In the genomic region with DNA sequence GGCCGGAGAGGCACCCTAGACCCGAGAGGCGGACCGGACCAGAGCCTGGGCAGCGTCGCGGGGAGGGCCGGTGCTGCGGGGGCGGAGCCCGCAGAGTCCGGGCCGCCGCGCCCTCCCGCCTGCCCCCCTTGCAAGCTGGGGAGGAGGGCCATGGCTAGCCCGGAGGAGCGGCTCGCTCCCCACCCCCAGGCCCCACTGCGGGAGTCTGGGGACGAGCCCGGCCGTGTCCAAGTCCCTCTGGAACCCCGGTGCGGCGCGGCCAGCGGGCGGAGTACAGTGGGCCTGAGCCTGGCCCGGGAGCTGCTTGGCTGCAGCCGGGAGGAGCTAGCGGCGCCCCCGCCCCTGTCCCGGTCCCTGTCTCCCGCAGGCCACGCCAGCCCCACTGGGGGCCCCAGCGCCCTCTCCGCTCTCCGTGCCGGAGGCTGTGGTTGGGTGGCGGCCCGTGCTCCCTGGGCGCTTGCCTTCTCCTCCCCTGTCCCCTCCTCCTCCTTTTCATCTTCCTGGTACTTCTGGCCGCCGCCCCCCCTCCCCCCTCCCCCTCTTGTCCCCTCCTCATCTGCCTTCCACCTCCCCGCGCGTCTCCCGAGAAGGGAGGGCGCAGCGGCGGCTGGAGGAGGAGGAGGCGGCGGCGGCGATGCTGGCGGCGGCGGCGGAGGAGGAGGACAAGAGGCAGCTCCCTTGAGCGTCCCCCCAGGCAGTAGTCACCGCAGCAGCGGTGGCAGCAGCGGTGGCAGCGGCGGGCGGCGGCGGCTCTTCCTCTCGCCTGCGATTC, we compare ENCODE assay signal across 8 mouse cellular contexts.
A peak's percentile ranks its signal among the peaks of the same experiment; 100 is the strongest.
DNase-seq lines count a peak whose midpoint lies in the region; ATAC-seq and TF ChIP-seq lines count a peak whose summit lies in the region.

No protein-coding gene starts in this region.

- H3K4me1 ChIP-seq in spleen, adult 2 months (ENCODE audit: control insufficient read depth, insufficient read depth, insufficient read length) = peaks cover 9% of the 10 kb centered on the region; the same call in 1 of the 2 replicates
- H3K4me1 ChIP-seq in embryonic facial prominence, embryonic 14.5 days (ENCODE audit: control insufficient read depth, insufficient read depth, low read length) = peaks cover 10% of the 10 kb centered on the region; the same call in 1 of the 2 replicates
- peaks cover 21% of the 10 kb centered on the region for H3K4me1 ChIP-seq in heart, embryonic 12.5 days (replicated peaks)
- peaks cover 17% of the 10 kb centered on the region; the same call in 1 of the 2 replicates for H3K4me1 ChIP-seq in kidney, postnatal 0 days (replicated peaks; ENCODE audit: insufficient read depth, low read length)
- peaks cover 23% of the 10 kb centered on the region for H3K4me1 ChIP-seq in liver, embryonic 12.5 days
- H3K4me1 ChIP-seq in neural tube, embryonic 11.5 days (ENCODE audit: control insufficient read depth, insufficient read depth, low read length) = peaks cover 5% of the 10 kb centered on the region
- peaks cover 25% of the 10 kb centered on the region for H3K4me1 ChIP-seq in thymus, adult 2 months (replicated peaks; ENCODE audit: control insufficient read depth, insufficient read depth, low read length)

- TF ChIP-seq CTCF in spleen, adult 2 months (IDR thresholded peaks at IDR 0.05; ENCODE audit: extremely low read depth, insufficient read depth, insufficient read length, insufficient replicate concordance) = no peak
- TF ChIP-seq CTCF in kidney, postnatal 0 days (IDR thresholded peaks at IDR 0.05; ENCODE audit: low read depth) = no peak
- TF ChIP-seq CTCF in thymus, adult 2 months (IDR thresholded peaks at IDR 0.05; ENCODE audit: borderline replicate concordance, control insufficient read depth, extremely low read depth, insufficient read depth, low read length, poor library complexity) = no peak

- peaks cover 25% of the 10 kb centered on the region for H3K27me3 ChIP-seq in spleen, adult 2 months (ENCODE audit: control insufficient read depth, insufficient read depth, low read length)
- peaks cover 80% of the 10 kb centered on the region for H3K27me3 ChIP-seq in embryonic facial prominence, embryonic 14.5 days (replicated peaks; ENCODE audit: control insufficient read depth, insufficient read depth, low read length)
- peaks cover 83% of the 10 kb centered on the region for H3K27me3 ChIP-seq in heart, embryonic 12.5 days (replicated peaks)
- H3K27me3 ChIP-seq in kidney, postnatal 0 days (ENCODE audit: insufficient read depth, low read length) = peaks cover 44% of the 10 kb centered on the region
- H3K27me3 ChIP-seq in liver, embryonic 12.5 days (replicated peaks) = peaks cover 84% of the 10 kb centered on the region
- H3K27me3 ChIP-seq in neural tube, embryonic 11.5 days (ENCODE audit: control insufficient read depth, insufficient read depth, low read length) = peaks cover 36% of the 10 kb centered on the region
- H3K27me3 ChIP-seq in thymus, adult 2 months (ENCODE audit: control insufficient read depth, insufficient read depth, low read length) = peaks cover 38% of the 10 kb centered on the region

- 2% methylated on average over 41 of the region's 72 CpGs for WGBS in spleen, adult 2 months
- WGBS in embryonic facial prominence, embryonic 14.5 days = 0% methylated on average over 8 of the region's 72 CpGs
- 0% methylated on average over 45 of the region's 72 CpGs for WGBS in heart, embryonic 12.5 days
- WGBS in kidney, postnatal 0 days = 1% methylated on average over 37 of the region's 72 CpGs
- whole genome bisulfite sequencing in liver, embryonic 12.5 days (ENCODE audit: insufficient replicate concordance) = under 1% methylated on average over 37 of the region's 72 CpGs
- WGBS in neural tube, embryonic 11.5 days = 0% methylated on average over 29 of the region's 72 CpGs
- WGBS in thymus, adult 2 months = under 1% methylated on average over 50 of the region's 72 CpGs

- no peaks in the 10 kb centered on the region for H3K36me3 ChIP-seq in spleen, adult 2 months (ENCODE audit: control insufficient read depth, insufficient read depth, low read length)
- H3K36me3 ChIP-seq in embryonic facial prominence, embryonic 14.5 days (ENCODE audit: control insufficient read depth, insufficient read depth, low read length) = no peaks in the 10 kb centered on the region
- no peaks in the 10 kb centered on the region for H3K36me3 ChIP-seq in heart, embryonic 12.5 days
- no peaks in the 10 kb centered on the region for H3K36me3 ChIP-seq in kidney, postnatal 0 days (ENCODE audit: insufficient read depth, low read length)
- H3K36me3 ChIP-seq in liver, embryonic 12.5 days = no peaks in the 10 kb centered on the region
- no peaks in the 10 kb centered on the region for H3K36me3 ChIP-seq in neural tube, embryonic 11.5 days (ENCODE audit: control insufficient read depth, insufficient read depth, low read length)
- no peaks in the 10 kb centered on the region for H3K36me3 ChIP-seq in thymus, adult 2 months (ENCODE audit: control insufficient read depth, insufficient read depth, low read length)

- H3K9ac ChIP-seq in embryonic facial prominence, embryonic 14.5 days (ENCODE audit: low read depth, low read length) = peak overlapping the region; percentile 73
- peak overlapping the region; percentile 63 for H3K9ac ChIP-seq in heart, embryonic 12.5 days
- H3K9ac ChIP-seq in kidney, postnatal 0 days (ENCODE audit: low read depth, low read length) = peak overlapping the region; percentile 62
- peak overlapping the region; percentile 39 for H3K9ac ChIP-seq in liver, embryonic 12.5 days
- peak overlapping the region; percentile 86 for H3K9ac ChIP-seq in neural tube, embryonic 11.5 days (ENCODE audit: low read length)

- peak; percentile 88 for ATAC-seq in embryonic facial prominence, embryonic 14.5 days (ENCODE audit: low read depth)
- ATAC-seq in heart, embryonic 12.5 days (ENCODE audit: insufficient number of reproducible peaks, low FRiP score) = peak; percentile 87
- peak; percentile 70 for ATAC-seq in kidney, postnatal 0 days (replicated peaks; ENCODE audit: low FRiP score, low read depth)
- peak; percentile 71 for ATAC-seq in liver, embryonic 12.5 days
- ATAC-seq in neural tube, embryonic 11.5 days (ENCODE audit: insufficient read depth, low FRiP score, low TSS enrichment) = peak; percentile 79

- DNase-seq in spleen, adult 2 months (ENCODE audit: low read depth in 1 of 2, low spot score in 2 of 2) = no peak
- DNase-seq in spleen, adult 12 weeks (ENCODE audit: low spot score) = no peak
- peak; percentile 61 for DNase-seq in embryonic facial prominence, embryonic 14.5 days (ENCODE audit: low spot score)
- DNase-seq in kidney, postnatal 0 days (ENCODE audit: low spot score) = peak; percentile 65
- peak; percentile 78 for DNase-seq in neural tube, embryonic 11.5 days (ENCODE audit: low spot score)
- DNase-seq in thymus, adult 2 months = peak; percentile 38

- H3K27ac ChIP-seq in spleen, adult 2 months (ENCODE audit: insufficient read depth, low read length) = 0 out of 2 replicates have a peak overlapping the region, but pooled peaks have one; percentile 6
- H3K27ac ChIP-seq in embryonic facial prominence, embryonic 14.5 days (replicated peaks; ENCODE audit: low read depth, low read length) = peak overlapping the region; percentile 44
- H3K27ac ChIP-seq in heart, embryonic 12.5 days (ENCODE audit: poor library complexity, severe bottlenecking) = 0 out of 2 replicates have a peak overlapping the region, but pooled peaks have one; percentile 24
- H3K27ac ChIP-seq in kidney, postnatal 0 days = peak overlapping the region; percentile 19; the same call in 1 of the 2 replicates
- peak overlapping the region; percentile 54 for H3K27ac ChIP-seq in liver, embryonic 12.5 days
- H3K27ac ChIP-seq in neural tube, embryonic 11.5 days (ENCODE audit: low read depth, low read length) = peak overlapping the region; percentile 75
- H3K27ac ChIP-seq in thymus, adult 2 months (ENCODE audit: control insufficient read depth, insufficient read depth, low read length) = no peak overlapping the region

- peak overlapping the region; percentile 98 for H3K4me2 ChIP-seq in embryonic facial prominence, embryonic 14.5 days (ENCODE audit: low read depth, low read length)
- peak overlapping the region; percentile 92 for H3K4me2 ChIP-seq in heart, embryonic 12.5 days
- peak overlapping the region; percentile 96 for H3K4me2 ChIP-seq in kidney, postnatal 0 days (ENCODE audit: low read length)
- H3K4me2 ChIP-seq in liver, embryonic 12.5 days = peak overlapping the region; percentile 74
- H3K4me2 ChIP-seq in neural tube, embryonic 11.5 days (ENCODE audit: low read depth) = peak overlapping the region; percentile 91

- TF ChIP-seq POLR2A in spleen, adult 2 months (IDR thresholded peaks at IDR 0.05; ENCODE audit: low read depth, low read length) = no peak
- TF ChIP-seq POLR2A in thymus, adult 2 months (IDR thresholded peaks at IDR 0.05; ENCODE audit: control insufficient read depth, extremely low read depth, insufficient read depth, low read length, poor library complexity) = no peak

- H3K9me3 ChIP-seq in embryonic facial prominence, embryonic 14.5 days (ENCODE audit: control insufficient read depth, low read length) = no peaks in the 10 kb centered on the region
- no peaks in the 10 kb centered on the region for H3K9me3 ChIP-seq in heart, embryonic 12.5 days (replicated peaks)
- H3K9me3 ChIP-seq in kidney, postnatal 0 days (replicated peaks; ENCODE audit: low read length) = no peaks in the 10 kb centered on the region
- H3K9me3 ChIP-seq in liver, embryonic 12.5 days (replicated peaks) = no peaks in the 10 kb centered on the region
- H3K9me3 ChIP-seq in neural tube, embryonic 11.5 days (ENCODE audit: control insufficient read depth, low read length) = no peaks in the 10 kb centered on the region

- H3K4me3 ChIP-seq in spleen, adult 2 months (ENCODE audit: extremely low read depth, insufficient read depth, insufficient read length) = peak overlapping the region; percentile 46
- H3K4me3 ChIP-seq in embryonic facial prominence, embryonic 14.5 days (ENCODE audit: low read depth, low read length) = peak overlapping the region; percentile 69
- H3K4me3 ChIP-seq in heart, embryonic 12.5 days = peak overlapping the region; percentile 58
- H3K4me3 ChIP-seq in kidney, postnatal 0 days (replicated peaks; ENCODE audit: low read depth, low read length) = peak overlapping the region; percentile 75
- H3K4me3 ChIP-seq in liver, embryonic 12.5 days = peak overlapping the region; percentile 54
- H3K4me3 ChIP-seq in neural tube, embryonic 11.5 days (ENCODE audit: low read depth, low read length) = peak overlapping the region; percentile 74
- H3K4me3 ChIP-seq in thymus, adult 2 months (ENCODE audit: control insufficient read depth, insufficient read depth, low read length) = peak overlapping the region; percentile 40

Comparison
In these comparisons a context has a peak if more than half of its experiments do, and no peak if none do; other contexts are left out.
1. DNase-seq: peak in embryonic facial prominence, embryonic 14.5 days (single experiment), kidney, postnatal 0 days (single experiment), neural tube, embryonic 11.5 days (single experiment) and thymus, adult 2 months (single experiment); none in spleen, adult 2 months (0 of 2) and spleen, adult 12 weeks (single experiment).
2. Peak in every context shown above with its lines, with median percentiles within 50 percentile points of each other: H3K4me3 ChIP-seq, ATAC-seq, H3K4me2 ChIP-seq and H3K9ac ChIP-seq.